Mouse (Mus musculus) lung, embryonic 16.5 days (tissue): ENCODE data around the gene Fndc11. TPM values are rescaled to one million over a fixed set of nuclear protein-coding genes. Genes with fewer than 3 reads are reported as not detected.
A peak's percentile ranks its signal among the peaks of the same experiment; 100 is the strongest.
"Not testable (repeated sequence)": the region's sequence is repeated elsewhere in the genome, so short reads cannot be mapped to it uniquely, and the experiment has no call there.

Experiments used
- ATAC-seq: fragments of 200-750 bp; cut with Nextera tagmentation; 2 replicates; pipeline ENCODE4 v1.8.0; 2017; ENCODE audit warnings: low read depth, mild to moderate bottlenecking, moderate library complexity
- H3K27ac ChIP-seq: fragments of 300-500 bp; sonication (generic); 2 replicates; pipeline ENCODE4 v1.5.1; 2014; ENCODE audit warnings: mild to moderate bottlenecking, control low read depth, low read length
- H3K27me3 ChIP-seq: fragments of 300-500 bp; sonication (generic); 2 replicates; pipeline ENCODE4 v1.6.1; 2014; ENCODE audit warnings: low read depth, low read length, mixed read lengths; ENCODE audit not compliant: control insufficient read depth, insufficient read depth
- H3K36me3 ChIP-seq: fragments of 300-500 bp; sonication (generic); 2 replicates; pipeline ENCODE4 v1.6.1; 2014; ENCODE audit warnings: low read length; ENCODE audit not compliant: control insufficient read depth, insufficient read depth
- H3K4me1 ChIP-seq: fragments of 300-500 bp; sonication (generic); replicated peaks from 2 replicates; pipeline ENCODE4 v1.6.1; 2014; ENCODE audit warnings: low read length, mixed read lengths; ENCODE audit not compliant: control insufficient read depth, insufficient read depth
- H3K4me2 ChIP-seq: fragments of 300-500 bp; sonication (generic); 2 replicates; pipeline ENCODE4 v1.6.1; 2014; ENCODE audit warnings: low read depth, low read length, control low read depth
- H3K4me3 ChIP-seq: fragments of 300-500 bp; sonication (generic); 2 replicates; pipeline ENCODE4 v1.5.1; 2014; ENCODE audit warnings: mild to moderate bottlenecking, low read length, control low read depth
- H3K9ac ChIP-seq: fragments of 300-500 bp; sonication (generic); 2 replicates; pipeline ENCODE4 v1.6.1; 2014; ENCODE audit warnings: low read length, control low read depth
- H3K9me3 ChIP-seq: fragments of 300-500 bp; sonication (generic); 2 replicates; pipeline ENCODE4 v1.6.1; 2016; ENCODE audit warnings: low read length; ENCODE audit not compliant: control insufficient read depth
- WGBS: fragments of 180-500 bp; shearing (Covaris S2); extraction: QIAGEN DNeasy Blood & Tissue Kit; methylation state at CpG from one replicate; pipeline ENCODE4 v1.1.7; 2014; 5-methylcytosine and 5-hydroxymethylcytosine counted together
- polyA plus RNA-seq: library from polyadenylated mRNA; unstranded; fragments of >200 nt; fragmentation: Nextera tagmentation; extraction: Ambion mirVana; gene quantifications from 2 replicates; pipeline ENCODE4 v1.2.1, GENCODE M21; 2015

Fndc11 gene
- polyA plus RNA-seq, 1 experiment from 2014 or later: 0.35 TPM

GRCm38 (mm10) chr2:181191385-181191784 is 28.4 kb upstream of the Fndc11 start:
- ATAC-seq, H3K36me3 ChIP-seq, H3K27me3 ChIP-seq, H3K9ac ChIP-seq, H3K4me1 ChIP-seq, H3K4me3 ChIP-seq, H3K9me3 ChIP-seq, H3K27ac ChIP-seq, H3K4me2 ChIP-seq: not testable (repeated sequence)
- 69% methylated on average over 4 of the region's 4 CpGs for WGBS

GRCm38 (mm10) chr2:181191936-181192335 is 27.9 kb upstream of the Fndc11 start:
- Histone ChIP-seq H3K9ac (no peak overlapping the region), H3K4me3 (no peak overlapping the region), H3K9me3 (no peaks in the 10 kb centered on the region), H3K27me3 (no peaks in the 10 kb centered on the region), H3K4me2 (no peak overlapping the region), H3K27ac (no peak overlapping the region), H3K36me3 (no peaks in the 10 kb centered on the region), H3K4me1 (peaks cover 5% of the 10 kb centered on the region; the same call in 1 of the 2 replicates)
- no peak for ATAC-seq
- 74% methylated on average over 4 of the region's 4 CpGs for WGBS

GRCm38 (mm10) chr2:181193044-181193443 is 26.8 kb upstream of the Fndc11 start:
- H3K4me3 ChIP-seq: no peak overlapping the region
- H3K27ac ChIP-seq: no peak overlapping the region
- H3K4me2 ChIP-seq: no peak overlapping the region
- H3K27me3 ChIP-seq: no peaks in the 10 kb centered on the region
- ATAC-seq: no peak
- H3K9ac ChIP-seq: no peak overlapping the region
- H3K9me3 ChIP-seq: no peaks in the 10 kb centered on the region
- peaks cover 5% of the 10 kb centered on the region; the same call in 1 of the 2 replicates for H3K4me1 ChIP-seq
- WGBS: 69% methylated on average over 3 of the region's 3 CpGs
- no peaks in the 10 kb centered on the region for H3K36me3 ChIP-seq

GRCm38 (mm10) chr2:181196628-181197300 is 23.0 kb upstream of the Fndc11 start:
- no peak overlapping the region for H3K9ac ChIP-seq
- no peak overlapping the region for H3K27ac ChIP-seq
- no peak overlapping the region for H3K4me2 ChIP-seq
- no peaks in the 10 kb centered on the region for H3K4me1 ChIP-seq
- ATAC-seq: no peak
- H3K27me3 ChIP-seq: no peaks in the 10 kb centered on the region
- H3K4me3 ChIP-seq: no peak overlapping the region
- WGBS: 66% methylated on average over 4 of the region's 4 CpGs
- H3K9me3 ChIP-seq: no peaks in the 10 kb centered on the region
- no peaks in the 10 kb centered on the region for H3K36me3 ChIP-seq

- no peaks in the 10 kb centered on the region for H3K4me1 ChIP-seq
- 37% methylated on average over 3 of the region's 3 CpGs for WGBS
- H3K4me3 ChIP-seq: no peak overlapping the region
- H3K4me2 ChIP-seq: no peak overlapping the region
- no peaks in the 10 kb centered on the region for H3K27me3 ChIP-seq
- no peak overlapping the region for H3K9ac ChIP-seq
- H3K36me3 ChIP-seq: no peaks in the 10 kb centered on the region
- ATAC-seq: peak; percentile 48; the same call in 1 of the 2 replicates
- no peaks in the 10 kb centered on the region for H3K9me3 ChIP-seq
- H3K27ac ChIP-seq: no peak overlapping the region
Measured at GRCm38 (mm10) chr2:181201606-181202005, 18.2 kb upstream of the Fndc11 start.

- H3K27ac ChIP-seq: no peak within 1 kb of the TSS
- H3K4me1 ChIP-seq: no peaks in the 10 kb centered on the region
- H3K36me3 ChIP-seq: no peaks in the 10 kb centered on the region
- H3K4me2 ChIP-seq: no peak within 1 kb of the TSS
- no peak within 1 kb of the TSS for H3K4me3 ChIP-seq
- no peaks in the 10 kb centered on the region for H3K9me3 ChIP-seq
- no peak for ATAC-seq
- no peaks in the 10 kb centered on the region for H3K27me3 ChIP-seq
- H3K9ac ChIP-seq: no peak within 1 kb of the TSS
- 80% methylated on average over 3 of the region's 3 CpGs for WGBS
Measured at GRCm38 (mm10) chr2:181202422-181202821, 17.4 kb upstream of the Fndc11 start, which contains the start of gene Ptk6. Gene Ptk6 (minus strand): TSS chr2:181202789.

DNA sequence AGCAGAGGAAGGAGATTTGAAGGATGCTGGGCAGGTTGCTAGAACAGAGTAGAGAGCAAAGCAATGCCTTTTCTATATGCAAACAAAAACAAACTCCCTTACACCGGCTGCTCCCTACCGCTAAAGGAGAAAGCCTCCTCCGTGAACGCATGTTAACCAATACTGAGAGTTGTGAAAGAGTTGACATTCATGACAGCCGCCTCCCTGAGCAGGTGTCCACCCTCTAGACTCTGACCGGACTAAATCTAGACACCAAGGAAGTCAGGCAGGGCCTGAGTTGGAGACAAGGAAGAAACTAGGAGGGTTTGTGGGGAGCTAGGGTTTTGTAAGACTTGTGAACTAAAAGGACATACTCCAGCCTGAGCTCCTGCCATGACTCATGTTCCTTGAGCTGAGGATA is 16.9 kb upstream of the Fndc11 start:
- Histone ChIP-seq H3K27me3 (no peaks in the 10 kb centered on the region), H3K9ac (no peak overlapping the region), H3K4me3 (no peak overlapping the region), H3K27ac (no peak overlapping the region), H3K36me3 (no peaks in the 10 kb centered on the region), H3K4me2 (no peak overlapping the region), H3K4me1 (no peaks in the 10 kb centered on the region), H3K9me3 (no peaks in the 10 kb centered on the region)
- ATAC-seq: no peak
- 71% methylated on average over 6 of the region's 6 CpGs for WGBS

DNA sequence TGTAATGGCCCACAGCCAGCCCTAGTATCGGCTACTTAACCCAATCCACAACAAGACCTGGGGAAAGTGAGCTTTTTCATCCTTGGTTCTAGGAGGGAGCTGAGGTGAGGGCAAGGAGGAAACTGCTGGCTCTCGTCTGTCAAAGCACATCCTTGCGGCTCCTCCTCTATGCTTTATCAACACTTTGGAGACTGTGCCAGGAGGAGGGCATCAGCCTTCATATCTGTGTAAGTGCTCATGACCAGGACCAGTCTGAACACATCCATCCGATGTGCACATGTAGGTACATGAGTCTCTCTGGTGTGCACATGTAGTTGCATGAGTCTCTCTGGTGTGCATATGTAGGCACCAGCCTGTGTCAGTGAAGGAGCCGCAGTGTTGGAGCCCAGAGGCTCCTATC is 14.1 kb upstream of the Fndc11 start:
- ATAC-seq: no peak
- H3K9ac ChIP-seq: no peak overlapping the region
- H3K36me3 ChIP-seq: no peaks in the 10 kb centered on the region
- 78% methylated on average over 5 of the region's 5 CpGs for WGBS
- no peaks in the 10 kb centered on the region for H3K4me1 ChIP-seq
- no peak overlapping the region for H3K4me2 ChIP-seq
- no peaks in the 10 kb centered on the region for H3K27me3 ChIP-seq
- no peaks in the 10 kb centered on the region for H3K9me3 ChIP-seq
- H3K4me3 ChIP-seq: no peak overlapping the region
- H3K27ac ChIP-seq: no peak overlapping the region

DNA sequence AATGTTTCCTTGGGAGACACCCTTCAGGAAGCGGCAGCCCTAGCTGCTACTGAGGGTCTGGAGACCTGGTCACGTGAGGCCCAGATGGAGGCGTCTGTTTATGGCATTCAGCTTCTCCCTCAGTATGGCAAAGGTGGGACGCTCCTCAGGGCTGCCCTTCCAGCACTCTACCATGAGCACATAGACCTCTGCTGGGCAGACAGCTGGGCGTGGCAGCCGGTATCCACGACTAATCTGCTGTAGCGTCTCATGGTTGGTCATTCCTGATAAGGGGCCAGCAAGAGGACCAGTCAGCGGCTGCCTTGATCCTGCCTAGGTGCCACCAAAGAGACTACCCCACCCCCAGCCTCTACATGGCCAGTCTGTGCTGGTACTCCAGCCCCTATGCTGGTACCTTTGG is 13.7 kb upstream of the Fndc11 start:
- ATAC-seq: no peak
- H3K4me1 ChIP-seq: no peaks in the 10 kb centered on the region
- WGBS: 61% methylated on average over 9 of the region's 9 CpGs
- H3K4me3 ChIP-seq: no peak overlapping the region
- H3K9me3 ChIP-seq: no peaks in the 10 kb centered on the region
- no peak overlapping the region for H3K27ac ChIP-seq
- H3K27me3 ChIP-seq: no peaks in the 10 kb centered on the region
- H3K4me2 ChIP-seq: no peak overlapping the region
- H3K9ac ChIP-seq: no peak overlapping the region
- no peaks in the 10 kb centered on the region for H3K36me3 ChIP-seq
